Mouse (Mus musculus) kidney, adult 2 months (tissue): ENCODE data around the gene Cdkn1a.

Source experiments
- CTCF ChIP-seq: fragments of 200-500 bp; conservative IDR thresholded peaks from 2 replicates; pipeline ENCODE4 v1.5.1; 2011; ENCODE audit warnings: low read depth, mild to moderate bottlenecking, control low read depth, low read length, moderate library complexity, mixed read lengths; ENCODE audit not compliant: insufficient read depth, insufficient read length
- POLR2A ChIP-seq: fragments of 200-500 bp; IDR thresholded peaks from one replicate; pipeline ENCODE4 v1.6.1; 2011; ENCODE audit warnings: low read depth, low read length, control low read depth

DNA sequence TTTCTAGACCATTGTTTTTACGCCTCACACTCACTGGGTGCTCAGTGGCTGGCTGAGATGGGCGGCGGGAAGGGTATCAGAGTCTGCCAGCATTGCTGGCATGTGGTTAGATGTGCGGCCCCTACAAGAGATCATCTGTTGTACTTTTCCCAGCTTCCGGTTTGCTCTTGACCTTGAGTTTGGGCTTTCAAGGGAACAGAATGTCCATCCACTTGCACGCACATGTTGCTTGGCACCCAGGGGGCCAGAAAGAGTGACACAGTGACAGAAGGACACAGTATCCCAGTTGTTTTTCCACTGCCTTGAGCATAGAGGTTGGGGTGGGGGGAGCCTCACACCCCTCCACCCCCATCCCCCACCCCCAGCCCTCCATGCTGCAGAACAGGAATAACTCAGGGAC is 57.0 kb downstream of the Cdkn1a start:
- TF ChIP-seq CTCF (no peak), POLR2A (no peak)
